Comparison of ENCODE assay signal across 23 mouse cellular contexts in the genomic region with DNA sequence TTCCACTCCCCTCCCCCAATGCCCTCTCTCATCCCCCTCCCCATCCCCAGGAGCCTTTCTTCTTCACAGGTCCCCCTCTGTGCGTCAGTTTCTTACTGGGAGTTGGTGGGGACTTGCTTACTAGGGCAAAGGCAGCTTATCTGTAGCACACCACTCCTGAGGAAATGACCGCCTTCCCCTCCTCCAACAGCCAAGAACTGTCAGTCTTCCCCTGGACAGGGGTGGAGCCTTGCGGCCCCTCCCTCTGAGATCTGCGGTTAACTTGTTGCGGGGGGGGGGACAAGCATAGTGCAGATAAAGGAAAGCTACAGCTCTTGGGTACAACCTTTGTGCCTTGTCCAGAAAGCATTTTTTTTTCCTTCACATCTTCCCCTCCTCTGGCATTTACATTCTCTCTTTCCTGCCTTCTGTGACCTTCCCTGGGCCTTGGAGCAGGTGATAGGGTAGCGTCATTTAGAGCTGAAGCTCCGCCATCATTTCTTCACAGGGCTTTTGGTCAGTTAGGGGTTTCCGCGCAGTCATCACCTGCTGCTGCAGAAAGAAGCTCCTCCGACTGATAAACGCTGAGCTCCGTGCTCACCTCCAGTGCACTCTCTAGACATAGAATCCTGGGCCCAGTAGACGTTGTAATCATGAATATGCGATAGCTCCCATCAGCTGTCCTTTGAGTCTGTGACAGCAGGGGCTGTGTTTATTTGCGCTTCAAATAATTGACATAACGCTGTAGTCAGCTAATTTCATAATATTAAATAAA.
A peak's percentile ranks its signal among the peaks of the same experiment; 100 is the strongest.
DNase-seq lines count a peak whose midpoint lies in the region; ATAC-seq lines count a peak whose summit lies in the region.
"Had no signal": no experiment of that assay in that cellular context is flagged by ENCODE, and none has a peak within 500 bp of the region (broad histone marks: within the 10 kb centered on the region; RNA-seq: fewer than 3 reads in every experiment).

No protein-coding gene starts in this region.

- H3K9ac ChIP-seq in heart, embryonic 11.5 days (ENCODE audit: low read depth, low read length), result no peak overlapping the region
- no peak overlapping the region for H3K9ac ChIP-seq in liver, embryonic 16.5 days (ENCODE audit: low read depth, low read length)
- H3K9ac ChIP-seq: limb, embryonic 15.5 days; midbrain, embryonic 15.5 days had no signal

- DNase-seq in heart, postnatal 14 days, result no peak
- peak; percentile 31 for DNase-seq in c-Kit-positive CD71-negative TER-119-negative erythroid progenitor cells, embryonic 14.5 days (ENCODE audit: low read depth)
- no peak for DNase-seq in adrenal gland, adult 8-10 months
- DNase-seq in Muller cell, postnatal 12 days (ENCODE audit: inconsistent ontology term), result no peak
- DNase-seq in left cerebral cortex, adult 18-20 months (ENCODE audit: low spot score in 2 of 2), result no peak
- DNase-seq: adrenal gland, postnatal 10 days; cerebellum, adult 18-20 months; cerebellum, postnatal 36 days; gastrocnemius, postnatal 14 days; heart, adult 2 months; kidney, adult 18-20 months; kidney, postnatal 10 days; right cerebral cortex, postnatal 25 days; thymus, postnatal 14 days had no signal

- 33% methylated on average over 16 of the region's 16 CpGs for WGBS in heart, embryonic 11.5 days (ENCODE audit: insufficient replicate concordance)
- 15% methylated on average over 16 of the region's 16 CpGs for WGBS in liver, embryonic 16.5 days (ENCODE audit: insufficient replicate concordance)

- peak overlapping the region; percentile 44 for H3K4me2 ChIP-seq in heart, embryonic 11.5 days
- H3K4me2 ChIP-seq in liver, embryonic 16.5 days (ENCODE audit: low read depth, low read length), result peak overlapping the region; percentile 49
- H3K4me2 ChIP-seq: limb, embryonic 15.5 days; midbrain, embryonic 15.5 days had no signal

- no peak overlapping the region for H3K27ac ChIP-seq in heart, embryonic 11.5 days (ENCODE audit: low read depth, low read length)
- H3K27ac ChIP-seq in liver, embryonic 16.5 days (ENCODE audit: low read length), result peak overlapping the region; percentile 48
- H3K27ac ChIP-seq: heart, adult 2 months; hindbrain, embryonic 10.5 days; limb, embryonic 15.5 days; midbrain, embryonic 15.5 days had no signal

- ATAC-seq in heart, embryonic 11.5 days (replicated peaks; ENCODE audit: insufficient number of reproducible peaks, low FRiP score, low TSS enrichment), result peak; percentile 89
- ATAC-seq in hematopoietic stem cell, adult 5-6 weeks (replicated peaks in 1 of 2; ENCODE audit: insufficient read depth in 1 of 2, low FRiP score in 2 of 2, low TSS enrichment in 1 of 2, low read depth in 1 of 2, poor library complexity in 2 of 2, severe bottlenecking in 2 of 2), result peak; percentile 42 to 46; a peak in 3 of 4 replicates
- peak; percentile 92 for ATAC-seq in liver, embryonic 16.5 days (ENCODE audit: low read depth)
- ATAC-seq: forebrain, embryonic 14.5 days; lung, postnatal 0 days; midbrain, embryonic 15.5 days had no signal

- intact Hi-C loops in heart, postnatal 14 days (cut with DNase I), result no loop called here

- no peak overlapping the region for H3K4me3 ChIP-seq in heart, embryonic 11.5 days (ENCODE audit: low read depth, low read length)
- H3K4me3 ChIP-seq in liver, embryonic 16.5 days (ENCODE audit: low read depth, low read length), result peak overlapping the region; percentile 24
- H3K4me3 ChIP-seq: heart, adult 2 months; hindbrain, embryonic 10.5 days; limb, embryonic 15.5 days; midbrain, embryonic 15.5 days; myocyte had no signal

- no peaks in the 10 kb centered on the region for H3K4me1 ChIP-seq in heart, embryonic 11.5 days (ENCODE audit: control insufficient read depth, insufficient read depth, low read length)
- H3K4me1 ChIP-seq in liver, embryonic 16.5 days (ENCODE audit: control insufficient read depth, low read depth, low read length), result peaks cover 7% of the 10 kb centered on the region
- H3K4me1 ChIP-seq: limb, embryonic 15.5 days had no signal

- no peaks in the 10 kb centered on the region for H3K9me3 ChIP-seq in heart, embryonic 11.5 days (replicated peaks; ENCODE audit: control insufficient read depth, low read length)
- no peaks in the 10 kb centered on the region for H3K9me3 ChIP-seq in liver, embryonic 16.5 days (replicated peaks; ENCODE audit: control insufficient read depth, low read length)
- H3K9me3 ChIP-seq: hindbrain, embryonic 10.5 days; limb, embryonic 15.5 days; midbrain, embryonic 15.5 days had no signal

- H3K36me3 ChIP-seq in heart, embryonic 11.5 days (ENCODE audit: control insufficient read depth, insufficient read depth, low read length), result no peaks in the 10 kb centered on the region
- no peaks in the 10 kb centered on the region for H3K36me3 ChIP-seq in liver, embryonic 16.5 days (ENCODE audit: control insufficient read depth, insufficient read depth)
- H3K36me3 ChIP-seq: hindbrain, embryonic 10.5 days; limb, embryonic 15.5 days; midbrain, embryonic 15.5 days had no signal

- no peaks in the 10 kb centered on the region for H3K27me3 ChIP-seq in heart, embryonic 11.5 days (ENCODE audit: control insufficient read depth, insufficient read depth, low read length)
- no peaks in the 10 kb centered on the region for H3K27me3 ChIP-seq in liver, embryonic 16.5 days (ENCODE audit: control insufficient read depth, insufficient read depth, low read depth, low read length)
- H3K27me3 ChIP-seq: limb, embryonic 15.5 days; midbrain, embryonic 15.5 days had no signal
